Mouse (Mus musculus): ENCODE measurements around the gene Olfr1377. TPM values are rescaled to one million over a fixed set of nuclear protein-coding genes. Genes with fewer than 3 reads are reported as not detected.

Olfr1377 gene
- not detected for polyA plus RNA-seq (2014; fragmentation: Illumina TruSeq; extraction: RNeasy Lipid Tissue Mini Kit (QIAGEN cat#74804); ENCODE audit: low read depth, low replicate concordance)

DNA sequence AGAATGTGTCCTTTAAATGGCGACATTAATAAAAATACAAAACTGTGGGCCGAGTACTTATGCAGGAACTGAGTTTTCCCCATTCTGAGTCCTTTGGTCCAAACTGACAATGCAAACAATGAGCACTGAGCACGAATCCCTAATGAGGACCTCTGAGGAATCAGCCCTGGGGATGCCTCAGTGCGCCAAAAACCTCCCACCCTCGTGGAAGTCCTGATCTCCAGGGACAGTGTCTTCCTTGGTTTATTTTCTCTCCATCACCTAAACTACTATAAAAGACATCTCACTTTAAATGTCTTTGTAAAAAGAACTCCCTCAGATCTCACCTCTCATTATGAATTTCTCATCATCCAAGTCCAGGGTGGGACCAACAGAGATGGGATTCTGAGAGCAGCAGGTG lies at the start of gene Olfr1377:
TSS of gene Olfr1377 (plus strand) at position 301 of the 400 bp plus-strand sequence.

DNA sequence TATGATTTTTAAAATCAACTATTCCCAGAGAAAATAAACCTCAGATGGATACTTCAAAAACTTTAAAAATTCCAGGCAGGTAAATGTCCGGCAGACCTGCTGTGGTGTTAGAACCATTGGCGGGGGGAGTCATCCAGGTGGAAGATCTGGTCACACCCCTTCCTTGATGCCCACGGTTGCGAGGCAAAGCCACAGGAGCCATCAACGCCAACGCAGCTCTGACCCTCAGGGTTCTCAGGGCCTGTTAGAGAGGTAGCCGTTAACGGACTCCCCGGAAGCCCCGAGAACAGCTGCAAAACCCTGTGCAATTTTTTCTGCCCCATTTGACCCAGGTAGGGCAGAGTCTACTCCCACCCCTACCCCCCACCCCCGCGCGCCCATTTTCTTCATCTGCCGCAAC lies 38.3 kb upstream of the Olfr1377 start, which contains the start of gene 4933414I15Rik:
TSS of gene 4933414I15Rik (minus strand) at position 260 of the 400 bp plus-strand sequence.

DNA sequence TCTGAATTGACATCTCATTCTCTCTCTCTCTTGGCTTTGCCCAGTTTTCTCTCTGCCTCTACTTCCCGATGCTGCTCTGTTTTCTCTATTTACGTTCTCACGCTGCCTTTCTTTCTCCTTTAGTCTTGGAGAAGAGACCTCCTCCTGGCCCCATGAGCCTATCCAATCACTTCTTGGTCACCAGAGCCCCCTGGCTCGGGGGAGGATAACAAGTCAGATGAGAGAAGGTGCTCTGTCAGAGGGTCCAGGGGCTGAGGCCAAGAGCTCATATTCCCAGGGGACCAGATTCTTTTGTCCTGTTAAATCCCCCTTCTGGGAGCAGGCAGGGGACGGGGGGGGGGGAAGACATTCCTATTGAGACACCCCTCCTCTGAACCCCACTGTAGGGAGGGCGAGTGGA lies 28.1 kb upstream of the Olfr1377 start, which contains the start of gene Prop1:
TSS of gene Prop1 (minus strand) at position 101 of the 400 bp plus-strand sequence.

DNA sequence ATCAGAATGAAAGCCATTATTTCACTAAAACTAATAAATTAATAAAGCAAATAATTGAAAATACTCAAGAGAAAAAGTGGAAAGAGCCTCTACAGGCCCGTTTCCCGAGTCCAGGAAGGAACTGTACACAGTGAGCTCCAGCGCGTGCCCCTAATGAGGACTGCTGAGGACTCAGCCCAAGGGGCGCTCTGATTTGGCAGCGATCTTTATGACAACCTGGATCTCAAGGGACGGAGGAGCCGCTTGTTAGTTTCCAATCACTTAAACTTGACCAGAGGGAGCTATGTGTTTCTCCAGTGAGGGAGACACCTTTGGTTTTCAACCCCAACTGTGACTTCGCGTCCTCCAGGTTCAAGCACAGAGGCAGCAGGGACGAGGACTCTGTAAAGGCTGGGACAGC lies 15.5 kb upstream of the Olfr1377 start, which contains the start of gene Olfr1378:
TSS of gene Olfr1378 (plus strand) at position 301 of the 400 bp plus-strand sequence.

DNA sequence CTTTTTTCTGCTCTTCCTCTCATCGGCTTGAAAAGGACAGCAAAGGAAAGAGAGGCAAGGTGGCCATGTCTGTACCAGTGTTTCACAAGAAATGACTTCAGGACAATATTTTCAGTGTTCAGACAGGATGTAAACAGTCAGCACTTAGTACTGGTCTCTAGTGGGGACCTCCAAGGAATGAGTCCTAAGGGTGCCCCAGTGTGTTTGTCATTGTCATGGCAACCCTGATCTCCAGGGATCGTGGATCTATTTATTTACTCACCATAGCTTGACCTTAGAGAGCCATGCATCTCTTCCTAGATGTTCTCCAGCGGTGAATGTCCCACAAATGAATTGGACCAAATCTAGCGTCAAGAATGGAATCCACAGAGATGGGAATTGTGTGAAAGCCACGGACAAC lies 21.5 kb downstream of the Olfr1377 start, which contains the start of gene Olfr51:
TSS of gene Olfr51 (plus strand) at position 301 of the 400 bp plus-strand sequence.

DNA sequence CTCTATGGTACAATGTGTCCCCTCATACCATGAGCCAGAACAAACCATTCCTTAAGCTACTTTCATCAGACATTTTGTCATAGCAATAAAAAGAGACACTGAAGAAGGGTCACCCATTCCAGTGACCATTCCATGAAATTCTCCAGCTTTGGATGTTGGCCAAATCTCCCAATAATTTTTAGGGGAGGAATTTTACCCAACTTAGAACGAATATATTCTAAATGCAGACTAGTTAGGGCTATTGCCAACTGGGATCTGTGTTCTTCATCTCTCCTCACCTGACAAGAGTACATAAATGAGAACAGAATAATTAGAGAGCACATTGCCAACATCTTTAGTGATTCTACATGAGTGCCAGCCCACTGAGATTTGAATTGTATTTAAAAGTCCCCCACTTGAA lies 32.2 kb downstream of the Olfr1377 start, which contains the start of gene Olfr54:
TSS of gene Olfr54 (plus strand) at position 301 of the 400 bp plus-strand sequence.

Other genes starting within 250 kb of the Olfr1377 start
- gene Zfp354c, start 154.2 kb upstream of the Olfr1377 start, polyA plus RNA-seq (2014; fragmentation: Illumina TruSeq; extraction: RNeasy Lipid Tissue Mini Kit (QIAGEN cat#74804); ENCODE audit: low read depth, low replicate concordance), result 7.8 TPM
- 1.5 TPM for gene Zfp879, start 140.4 kb upstream of the Olfr1377 start, polyA plus RNA-seq (2014; fragmentation: Illumina TruSeq; extraction: RNeasy Lipid Tissue Mini Kit (QIAGEN cat#74804); ENCODE audit: low read depth, low replicate concordance)
- not detected for gene Grm6, start 131.3 kb upstream of the Olfr1377 start, polyA plus RNA-seq (2014; fragmentation: Illumina TruSeq; extraction: RNeasy Lipid Tissue Mini Kit (QIAGEN cat#74804); ENCODE audit: low read depth, low replicate concordance)
- 4.7 TPM for gene Zfp454, start 94.3 kb upstream of the Olfr1377 start, polyA plus RNA-seq (2014; fragmentation: Illumina TruSeq; extraction: RNeasy Lipid Tissue Mini Kit (QIAGEN cat#74804); ENCODE audit: low read depth, low replicate concordance)
- 17.0 TPM for gene Zfp2, start 65.8 kb upstream of the Olfr1377 start, polyA plus RNA-seq (2014; fragmentation: Illumina TruSeq; extraction: RNeasy Lipid Tissue Mini Kit (QIAGEN cat#74804); ENCODE audit: low read depth, low replicate concordance)
- gene Zfp354b, start 50.3 kb upstream of the Olfr1377 start, polyA plus RNA-seq (2014; fragmentation: Illumina TruSeq; extraction: RNeasy Lipid Tissue Mini Kit (QIAGEN cat#74804); ENCODE audit: low read depth, low replicate concordance), result 6.5 TPM
- gene 4933414I15Rik, start 38.2 kb upstream of the Olfr1377 start, polyA plus RNA-seq (2014; fragmentation: Illumina TruSeq; extraction: RNeasy Lipid Tissue Mini Kit (QIAGEN cat#74804); ENCODE audit: low read depth, low replicate concordance), result not detected
- gene Prop1, start 28.2 kb upstream of the Olfr1377 start, polyA plus RNA-seq (2014; fragmentation: Illumina TruSeq; extraction: RNeasy Lipid Tissue Mini Kit (QIAGEN cat#74804); ENCODE audit: low read depth, low replicate concordance), result not detected
- gene Olfr1378, start 15.4 kb upstream of the Olfr1377 start, polyA plus RNA-seq (2014; fragmentation: Illumina TruSeq; extraction: RNeasy Lipid Tissue Mini Kit (QIAGEN cat#74804); ENCODE audit: low read depth, low replicate concordance), result not detected
- not detected for gene Olfr51, start 21.6 kb downstream of the Olfr1377 start, polyA plus RNA-seq (2014; fragmentation: Illumina TruSeq; extraction: RNeasy Lipid Tissue Mini Kit (QIAGEN cat#74804); ENCODE audit: low read depth, low replicate concordance)
- gene Olfr54, start 32.3 kb downstream of the Olfr1377 start, polyA plus RNA-seq (2014; fragmentation: Illumina TruSeq; extraction: RNeasy Lipid Tissue Mini Kit (QIAGEN cat#74804); ENCODE audit: low read depth, low replicate concordance), result not detected
- gene Olfr1375, start 66.1 kb downstream of the Olfr1377 start, polyA plus RNA-seq (2014; fragmentation: Illumina TruSeq; extraction: RNeasy Lipid Tissue Mini Kit (QIAGEN cat#74804); ENCODE audit: low read depth, low replicate concordance), result not detected
- gene Zfp354a, start 77.3 kb downstream of the Olfr1377 start, polyA plus RNA-seq (2014; fragmentation: Illumina TruSeq; extraction: RNeasy Lipid Tissue Mini Kit (QIAGEN cat#74804); ENCODE audit: low read depth, low replicate concordance), result 22.0 TPM
- gene Gm12569, start 238.5 kb downstream of the Olfr1377 start, polyA plus RNA-seq (2014; fragmentation: Illumina TruSeq; extraction: RNeasy Lipid Tissue Mini Kit (QIAGEN cat#74804); ENCODE audit: low read depth, low replicate concordance), result not detected

Data from kidney, adult 10 weeks (tissue).